Mouse (Mus musculus): Measurements from ENCODE around the gene Ankrd44.

Gene Ankrd44

DNA sequence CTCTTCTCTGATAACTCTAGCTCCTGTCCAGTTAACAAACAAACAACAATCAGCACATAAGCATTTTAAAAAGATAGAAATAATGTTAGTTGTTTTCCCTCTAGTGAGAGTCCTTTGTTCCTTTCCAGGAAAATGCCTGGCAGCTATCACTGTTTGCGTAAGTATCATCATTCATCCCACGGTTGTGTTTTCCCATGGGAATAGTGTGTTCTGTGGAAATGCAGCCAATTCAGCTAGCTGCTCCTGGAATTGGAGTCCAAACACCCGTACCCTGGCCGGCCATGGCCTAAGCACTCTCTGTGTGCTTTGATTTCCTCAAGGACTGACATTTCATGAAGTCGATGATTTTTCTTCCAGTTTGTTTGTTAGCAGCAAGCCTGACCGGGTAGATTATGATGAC, 311.2 kb downstream of the Ankrd44 start:
- no peak for DNase-seq (ENCODE audit: low spot score)

DNA sequence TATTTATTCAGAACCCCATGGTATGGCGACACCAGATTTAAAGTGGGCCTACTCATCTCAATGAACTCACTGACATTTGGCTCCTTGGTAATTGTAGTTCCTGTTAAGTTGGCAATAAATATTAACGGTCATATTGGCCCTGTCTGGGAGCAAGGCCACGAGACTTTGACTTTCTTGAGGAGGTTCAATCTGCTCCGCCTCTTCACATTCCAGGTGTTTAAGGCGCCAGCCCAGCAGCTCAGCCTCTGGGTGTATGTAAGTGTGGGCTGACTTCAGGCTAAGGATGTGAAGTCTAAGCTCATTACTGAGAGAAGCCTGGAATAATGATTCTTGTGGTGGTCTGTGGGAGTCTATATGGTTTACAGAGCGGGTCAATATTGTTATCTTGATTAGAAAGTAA, 313.8 kb downstream of the Ankrd44 start:
- no peak for DNase-seq (ENCODE audit: low spot score)

- peak; percentile 41 for DNase-seq (ENCODE audit: low spot score)
Observed at GRCm38 (mm10) chr1:54611891-54612290, 314.3 kb downstream of the Ankrd44 start.

DNA sequence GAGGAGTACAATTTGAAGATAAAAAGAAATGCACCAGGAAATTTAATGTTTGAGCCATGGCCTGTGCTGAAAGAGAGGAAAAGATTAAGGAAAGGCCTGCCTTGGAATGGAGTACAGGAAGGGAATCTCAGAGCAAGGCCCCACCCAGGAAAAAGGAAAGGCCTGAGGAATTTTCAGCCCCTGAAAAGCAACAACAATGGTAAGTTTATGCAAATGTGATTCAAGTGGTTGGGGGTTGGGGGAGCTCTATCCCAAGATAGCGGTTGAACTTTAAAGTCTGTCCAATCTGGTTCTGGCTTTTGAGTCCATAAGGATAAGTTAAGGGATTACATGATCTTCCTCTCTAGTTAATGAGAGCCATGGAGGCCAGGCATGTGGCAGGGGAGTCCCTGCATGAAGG, 319.3 kb downstream of the Ankrd44 start:
- no peak for DNase-seq (ENCODE audit: low spot score)

DNA sequence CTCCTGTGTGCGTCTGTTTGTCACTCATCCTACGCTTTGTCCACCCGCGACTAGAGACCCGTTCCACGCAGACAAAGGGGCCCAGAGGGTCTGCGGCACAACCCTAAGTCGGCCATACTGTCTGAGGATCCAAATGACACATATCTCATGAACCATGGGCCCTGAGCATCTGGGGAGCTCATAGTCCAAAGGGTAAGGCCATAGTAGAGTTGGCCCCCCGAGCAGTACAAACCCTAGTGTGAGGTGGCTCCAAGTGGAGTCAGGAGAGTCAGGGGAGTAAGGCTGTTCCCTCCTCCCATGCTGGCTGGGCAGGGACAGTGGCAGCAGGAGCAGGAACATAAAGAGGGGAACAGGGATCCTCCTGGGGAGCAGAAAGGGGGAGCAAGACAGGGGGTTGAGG, 324.5 kb downstream of the Ankrd44 start:
- DNase-seq (ENCODE audit: low spot score): no peak

DNA sequence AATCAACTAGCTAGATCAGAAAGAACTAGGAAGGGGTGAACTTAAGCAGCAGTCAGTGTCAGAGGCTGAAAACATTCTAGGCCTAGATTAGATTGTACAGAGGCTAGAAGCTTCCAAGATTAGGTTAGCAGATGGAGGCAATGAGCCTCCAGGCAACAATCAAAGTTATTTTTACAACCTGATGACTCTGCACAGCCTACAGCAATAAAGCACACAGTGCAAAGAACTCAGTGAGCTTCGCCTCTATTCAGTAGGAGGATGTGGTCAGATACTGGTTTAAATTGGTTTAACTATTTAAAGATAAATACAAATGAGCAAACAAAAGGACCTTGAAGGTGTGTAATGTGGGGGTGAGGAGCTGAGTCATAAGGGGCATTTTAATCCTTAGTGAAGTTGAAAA, 325.9 kb downstream of the Ankrd44 start:
- no peak for DNase-seq (ENCODE audit: low spot score)

- no peak for DNase-seq (ENCODE audit: low spot score)
Observed at GRCm38 (mm10) chr1:54597594-54598217, 328.5 kb downstream of the Ankrd44 start.

DNA sequence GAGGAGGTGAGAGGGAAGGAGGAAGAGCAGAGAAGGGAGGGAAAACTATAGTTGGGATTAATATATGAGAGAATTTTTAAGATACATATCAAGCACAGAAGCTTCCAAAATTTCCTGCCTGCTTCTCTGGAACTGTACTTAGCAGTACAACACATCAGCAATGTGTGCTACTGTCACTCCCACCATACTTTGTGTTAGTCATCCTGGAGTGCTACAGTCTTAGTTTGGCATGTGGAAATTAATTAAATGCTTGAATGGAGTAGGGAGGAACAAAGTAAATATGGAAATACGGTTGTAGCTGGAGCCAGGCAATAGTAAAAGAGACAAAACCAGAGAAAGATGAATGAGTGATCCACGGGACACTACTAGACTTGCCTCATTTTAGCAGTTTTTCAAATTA, 330.0 kb downstream of the Ankrd44 start:
- no peak for DNase-seq (ENCODE audit: low spot score)
